Mouse (Mus musculus): ENCODE measurements around the gene H13.
A peak's percentile ranks its signal among the peaks of the same experiment; 100 is the strongest.

The H13 gene

DNA sequence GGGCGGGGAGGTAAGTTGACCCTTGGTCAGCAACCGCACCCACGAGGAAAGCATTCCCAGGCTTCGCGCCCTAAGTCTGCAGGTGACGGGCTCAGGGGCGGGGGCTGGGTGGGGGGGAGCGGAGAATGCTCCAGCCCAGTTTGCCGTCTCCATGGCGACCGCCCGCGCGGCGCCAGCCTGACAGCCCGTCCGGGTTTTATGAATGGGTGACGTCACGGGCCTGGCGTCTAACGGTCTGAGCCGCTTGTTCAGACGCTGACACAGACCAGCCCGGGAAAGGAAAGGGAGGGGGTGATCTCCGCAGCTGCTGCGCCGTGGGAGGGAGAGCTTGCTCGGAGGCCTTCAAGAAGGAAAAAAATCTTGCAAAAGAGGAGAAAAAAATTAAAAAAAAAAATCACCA lies 65.7 kb downstream of the H13 start:
- ATAC-seq (ENCODE audit: low TSS enrichment) = peak; percentile 91

DNA sequence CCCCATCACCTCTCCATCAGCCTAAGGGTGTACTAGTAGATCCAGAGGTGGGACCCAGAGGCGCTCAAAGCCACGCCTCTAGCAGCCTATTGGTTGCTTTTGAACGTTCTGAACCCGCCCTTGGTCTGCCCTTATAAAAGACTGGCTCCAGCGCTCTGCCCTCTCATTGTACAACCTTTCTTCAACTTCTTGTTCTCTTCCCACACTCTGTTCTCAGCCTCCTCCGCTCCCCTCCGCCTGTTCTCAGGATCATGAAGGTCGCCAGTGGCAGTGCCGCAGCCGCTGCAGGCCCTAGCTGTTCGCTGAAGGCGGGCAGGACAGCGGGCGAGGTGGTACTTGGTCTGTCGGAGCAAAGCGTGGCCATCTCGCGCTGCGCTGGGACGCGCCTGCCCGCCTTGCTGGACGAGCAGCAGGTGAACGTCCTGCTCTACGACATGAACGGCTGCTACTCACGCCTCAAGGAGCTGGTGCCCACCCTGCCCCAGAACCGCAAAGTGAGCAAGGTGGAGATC lies 66.9 kb downstream of the H13 start, which contains the start of gene Id1:
Gene Id1 (plus strand): TSS at position 162 of the 512 bp plus-strand sequence.
- ATAC-seq (ENCODE audit: low TSS enrichment) = peak; percentile 45; the same call in 1 of the 2 replicates

DNA sequence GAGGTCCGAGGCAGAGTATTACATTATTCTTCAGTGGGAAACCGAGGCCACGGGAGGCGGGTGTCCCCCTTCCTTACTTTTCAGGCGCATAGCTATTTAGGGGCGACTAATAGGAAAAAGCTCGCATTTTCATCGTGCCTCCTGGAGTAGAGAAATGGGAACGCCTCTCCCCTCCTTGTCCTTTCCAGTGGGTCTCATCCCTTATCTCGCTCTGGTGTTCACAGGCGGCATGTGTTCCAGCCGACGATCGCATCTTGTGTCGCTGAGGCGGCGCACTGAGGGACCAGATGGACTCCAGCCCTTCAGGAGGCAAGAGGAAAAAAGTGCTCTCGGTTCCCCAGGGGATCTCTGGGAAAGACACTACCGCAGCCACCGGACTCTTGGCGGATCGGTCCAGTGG lies 67.5 kb downstream of the H13 start:
- no peak for ATAC-seq (ENCODE audit: low TSS enrichment)

DNA sequence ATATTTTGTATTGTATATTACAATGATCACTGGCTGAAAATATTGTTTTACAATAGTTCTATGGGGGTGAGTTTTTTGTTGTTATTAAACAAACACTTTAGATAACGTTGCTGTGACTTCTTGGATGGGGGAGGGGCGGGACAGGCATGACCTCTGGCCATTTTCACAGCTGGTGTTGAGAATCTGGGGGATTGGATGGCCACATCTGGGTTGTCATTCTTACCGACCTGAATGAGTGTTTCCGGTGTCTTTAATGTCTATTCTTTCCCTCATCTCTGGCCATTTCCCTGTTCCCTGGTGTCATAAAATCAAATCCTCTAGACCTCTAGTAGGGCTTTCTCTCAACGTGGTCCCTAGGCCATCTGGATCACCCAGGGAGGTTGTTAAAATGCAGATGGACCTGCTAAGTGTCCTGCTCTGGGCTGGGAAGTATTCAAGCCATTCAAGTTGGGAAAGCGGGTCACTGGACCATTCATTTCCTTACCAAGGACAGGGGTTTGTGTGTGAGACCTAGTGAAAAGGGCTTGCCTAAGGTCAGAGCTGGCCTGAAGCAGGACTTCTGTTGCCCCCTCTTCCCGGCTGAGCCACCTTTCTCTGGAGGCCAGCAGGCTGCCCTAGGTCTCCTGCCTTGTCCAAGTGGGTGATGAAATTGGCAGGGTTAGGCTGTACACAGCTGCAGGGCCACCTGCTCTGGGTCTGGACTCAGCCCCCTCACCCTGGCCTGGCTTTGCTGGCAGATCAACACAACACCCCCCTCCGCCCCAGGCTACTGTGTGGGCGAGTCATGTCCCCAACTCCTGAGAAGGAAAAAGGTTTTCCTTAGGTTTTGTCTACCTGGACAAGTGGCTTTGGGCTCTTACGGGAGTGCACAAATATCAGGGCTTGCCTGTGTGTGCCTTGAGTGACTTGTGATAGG lies 68.3 kb downstream of the H13 start:
- no peak for ATAC-seq (ENCODE audit: low TSS enrichment)

DNA sequence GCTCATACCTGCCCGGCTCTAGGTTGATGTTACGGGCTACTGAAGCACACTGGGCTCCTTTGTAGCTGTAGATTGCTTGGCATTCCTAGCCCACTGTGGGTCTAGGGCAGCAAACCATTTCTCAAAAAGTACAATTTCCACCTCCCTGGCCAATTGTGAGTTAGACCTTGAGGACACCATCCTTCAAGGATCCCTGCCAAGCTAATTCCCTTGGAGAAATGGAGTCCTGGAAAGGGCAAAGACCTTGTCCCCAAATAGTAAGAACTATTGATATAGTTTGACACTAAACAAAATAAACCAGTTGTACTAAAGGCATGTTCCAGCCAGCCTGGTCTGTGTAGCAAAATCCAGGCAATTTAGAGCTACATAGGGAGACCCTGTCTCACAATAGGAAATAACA lies 69.1 kb downstream of the H13 start:
- no peak for ATAC-seq (ENCODE audit: low TSS enrichment)

DNA sequence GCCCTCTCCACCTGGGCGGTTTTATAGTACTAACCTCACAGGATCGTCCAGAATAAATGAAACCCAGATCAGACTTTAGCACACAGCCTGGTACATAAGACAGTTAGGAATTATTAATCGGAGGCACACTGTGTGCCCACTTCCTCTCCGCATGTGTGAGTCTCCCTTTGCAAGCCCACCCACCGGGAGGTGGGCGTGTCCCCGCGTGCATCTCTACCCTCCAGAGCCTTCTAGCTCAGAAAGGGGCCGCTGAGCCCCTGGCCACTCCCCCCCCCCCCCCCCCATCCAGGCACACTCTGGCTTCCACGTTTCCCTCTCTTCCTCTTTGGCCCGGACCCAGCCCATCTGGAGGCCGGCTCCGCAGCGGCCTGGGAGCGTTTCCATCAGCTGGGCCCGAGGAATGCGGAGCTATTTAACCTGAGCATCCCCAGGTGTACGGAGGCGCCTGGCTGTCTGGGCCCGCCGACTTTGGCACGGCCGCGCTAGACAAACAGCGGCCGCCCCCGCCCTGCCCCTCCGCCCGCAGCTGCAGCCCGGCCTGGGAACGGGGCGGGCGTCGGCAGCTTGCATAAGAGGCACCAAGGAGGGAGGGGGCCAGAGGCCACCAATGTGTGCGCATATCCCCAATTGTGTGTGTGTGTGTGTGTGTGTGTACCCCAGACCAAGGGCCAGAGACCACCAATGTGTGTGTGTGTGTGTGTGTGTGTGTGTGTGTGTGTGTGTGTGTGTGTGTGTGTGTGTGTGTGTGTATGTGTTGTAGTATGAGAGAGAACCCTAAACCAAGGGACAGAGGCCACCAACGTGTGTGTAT lies 70.0 kb downstream of the H13 start:
- ATAC-seq (ENCODE audit: low TSS enrichment) = no peak

DNA sequence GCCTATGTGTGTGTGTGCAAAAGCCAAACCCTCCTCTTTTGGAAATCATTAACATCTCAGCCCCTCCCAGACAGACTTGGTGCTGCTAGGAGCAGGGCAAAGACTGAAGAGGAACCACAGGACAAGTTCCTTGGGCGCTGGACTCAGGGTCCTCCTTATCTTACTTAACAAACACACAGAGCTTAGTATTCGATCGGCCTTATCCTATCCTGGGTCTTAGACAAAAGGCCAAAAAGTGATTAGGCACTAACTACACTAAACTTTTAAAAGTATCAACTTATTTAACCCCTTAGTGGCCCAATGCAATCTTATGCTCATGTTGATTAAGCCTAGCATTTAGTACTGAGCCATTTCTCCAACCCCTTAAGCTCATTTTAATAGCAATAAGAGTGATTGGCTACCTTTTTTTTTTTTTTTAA lies 70.6 kb downstream of the H13 start:
- ATAC-seq (ENCODE audit: low TSS enrichment) = no peak

DNA sequence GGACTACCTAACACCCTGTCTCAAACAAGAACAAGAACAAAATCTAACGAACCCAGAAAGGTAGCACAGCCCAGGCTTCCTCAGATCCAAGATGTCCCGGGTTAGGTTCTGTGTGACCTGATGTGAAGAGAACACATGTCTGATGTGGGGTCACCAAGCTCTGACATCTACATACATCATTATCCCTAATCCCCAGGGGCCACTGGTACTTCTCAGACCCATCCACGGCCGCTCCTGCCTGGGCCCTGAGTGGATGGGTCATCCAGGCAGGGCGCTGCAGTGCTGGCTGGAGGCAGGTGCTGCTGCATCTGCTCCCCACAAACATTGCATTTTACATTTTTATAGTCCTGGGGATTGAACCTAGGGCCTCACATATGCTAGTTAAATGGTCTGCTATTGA lies 71.2 kb downstream of the H13 start:
- no peak for ATAC-seq (ENCODE audit: low TSS enrichment)

DNA sequence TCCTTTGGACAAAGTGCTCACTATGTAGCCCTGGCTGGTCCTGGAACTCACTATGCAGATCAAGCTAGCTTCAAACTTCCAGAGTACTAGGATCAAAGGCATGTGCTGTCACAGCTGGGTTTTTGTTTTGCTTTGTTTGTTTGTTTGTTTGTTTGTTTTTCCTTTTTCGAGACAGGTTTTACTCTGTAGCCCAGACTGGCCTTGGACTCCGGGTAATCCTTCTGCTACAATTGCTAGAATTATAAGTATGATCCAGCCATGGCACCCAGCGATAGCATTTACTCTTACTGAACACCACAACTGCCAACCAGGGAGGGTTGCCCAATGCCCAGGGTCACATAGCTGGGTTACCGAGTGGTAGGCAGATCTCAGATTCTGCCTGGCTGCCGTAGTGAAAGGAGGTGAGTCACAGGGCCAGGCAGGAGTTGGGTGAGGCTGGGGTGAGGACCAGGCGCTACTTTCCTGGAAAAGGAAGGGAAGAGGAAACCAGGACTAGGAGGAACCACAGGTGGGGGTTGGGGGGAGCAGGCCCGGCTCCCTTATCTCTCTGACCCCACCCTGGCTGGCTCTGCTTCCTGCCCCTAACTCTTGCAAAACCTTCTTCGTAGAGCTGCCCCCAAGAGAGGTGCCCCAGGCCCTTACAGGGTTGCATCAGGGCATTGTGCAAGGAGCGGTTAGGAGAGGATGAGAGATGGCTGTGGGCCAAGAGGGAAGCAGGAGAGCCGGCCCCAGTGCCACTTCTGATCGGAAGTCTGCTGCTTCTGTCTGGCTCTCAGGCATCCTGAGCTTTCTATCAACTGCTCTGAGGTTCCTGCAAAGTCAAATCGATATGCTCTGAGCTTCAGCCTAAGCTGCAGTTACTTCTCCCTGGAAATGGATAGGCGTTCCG lies 72.1 kb downstream of the H13 start:
- ATAC-seq (ENCODE audit: low TSS enrichment) = no peak

DNA sequence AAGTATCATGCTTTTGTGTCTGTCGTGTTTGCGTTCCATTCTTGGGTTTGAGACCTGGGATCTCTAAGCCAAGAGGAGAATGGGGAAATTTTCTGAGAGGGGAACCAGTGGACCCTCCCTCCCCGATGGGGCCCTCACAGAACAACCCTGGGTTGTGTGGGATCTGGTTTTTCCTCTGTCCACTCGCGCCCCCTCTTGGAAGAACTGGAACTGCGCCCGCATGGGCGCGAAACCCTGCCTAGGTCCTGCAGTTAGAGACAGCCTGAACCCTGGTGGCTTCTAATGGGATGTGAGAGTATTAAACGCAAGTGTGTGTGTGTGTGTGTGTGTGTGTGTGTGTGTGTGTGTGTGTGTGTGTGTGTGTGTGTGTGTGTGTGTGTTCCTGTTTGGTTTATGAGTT lies 73.2 kb downstream of the H13 start:
- ATAC-seq (ENCODE audit: low TSS enrichment) = no peak

DNA sequence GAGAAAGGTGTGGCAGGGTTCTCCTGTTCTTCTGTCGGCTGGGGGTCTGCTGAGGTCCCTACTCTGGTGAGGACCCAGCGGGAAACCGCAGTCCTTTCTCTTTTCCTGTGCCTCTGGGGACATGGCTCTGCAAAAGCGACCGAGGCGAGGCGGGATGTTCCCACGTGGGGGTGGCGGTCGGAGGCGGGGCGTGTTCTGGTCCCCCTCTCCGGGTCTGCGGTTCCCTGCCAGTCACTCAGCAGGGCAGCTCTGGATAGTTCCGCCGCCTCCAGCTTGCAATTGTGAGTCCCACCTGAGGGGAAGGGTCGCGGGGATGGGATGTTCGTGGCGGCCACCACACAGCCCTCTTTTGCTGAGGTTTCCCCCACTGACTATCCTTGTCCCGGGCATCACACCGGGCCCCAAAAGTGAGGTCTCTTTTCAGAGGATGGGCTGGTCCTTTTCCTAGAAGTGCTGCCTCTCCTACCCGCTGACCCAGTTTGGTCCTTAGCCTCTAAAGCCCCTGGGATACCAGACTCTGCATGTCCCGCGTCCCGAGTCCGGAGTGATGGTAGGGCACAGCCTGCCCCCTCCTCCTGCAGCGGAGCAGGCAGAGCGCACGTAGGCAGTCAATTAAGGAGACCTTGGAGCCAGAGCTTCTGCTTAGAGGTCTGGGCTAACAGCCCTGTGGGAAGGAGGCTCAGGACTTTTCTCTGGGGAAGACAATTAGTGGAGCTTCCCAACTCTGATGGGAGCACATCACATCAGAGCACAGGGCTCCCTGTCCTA lies 84.9 kb downstream of the H13 start, which contains the start of gene Cox4i2:
Gene Cox4i2 (plus strand): TSS at position 230 of the 768 bp plus-strand sequence.
- ATAC-seq (ENCODE audit: low TSS enrichment) = no peak

DNA sequence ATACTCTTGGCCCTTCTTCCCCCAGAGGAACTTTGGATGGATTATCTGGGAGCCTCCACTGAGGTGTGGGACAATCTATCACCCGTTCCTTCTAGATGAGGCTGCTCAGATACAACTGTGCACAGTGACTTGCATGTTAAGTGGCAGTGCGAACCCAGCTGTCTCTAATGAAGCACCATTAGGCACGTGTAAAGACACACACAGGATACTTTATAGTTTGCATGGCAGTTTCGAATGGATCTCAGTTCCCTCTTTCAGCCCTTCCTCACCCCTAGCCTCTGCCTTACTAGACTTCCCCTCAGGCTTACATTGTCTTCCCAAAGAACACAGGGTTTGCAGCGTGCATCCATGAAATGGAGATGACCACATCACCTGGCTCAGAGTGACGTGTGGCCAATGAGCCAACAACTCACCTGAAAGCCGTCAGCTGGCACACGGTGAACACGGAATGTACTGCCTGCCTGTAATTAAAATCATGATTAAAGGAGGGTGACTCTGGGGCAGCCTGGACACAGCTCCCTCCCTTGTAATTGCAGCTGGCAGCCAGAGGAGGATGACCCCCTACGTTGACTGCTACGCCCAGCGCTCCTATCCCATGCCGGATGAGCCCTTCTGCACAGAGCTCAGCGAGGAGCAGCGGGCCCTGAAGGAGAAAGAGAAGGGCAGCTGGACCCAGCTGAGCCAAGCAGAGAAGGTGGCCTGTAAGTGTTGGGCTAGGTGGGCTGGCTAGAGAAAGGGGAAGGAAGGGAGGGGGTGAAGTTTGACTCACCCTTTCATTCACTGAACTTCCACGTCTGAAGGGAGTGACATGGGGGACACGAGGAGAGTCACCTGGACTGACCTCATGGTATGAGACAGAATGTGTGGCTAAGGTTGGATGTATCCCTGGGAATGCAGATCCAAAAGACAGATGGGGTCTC lies 87.5 kb downstream of the H13 start:
- no peak for ATAC-seq (ENCODE audit: low TSS enrichment)

DNA sequence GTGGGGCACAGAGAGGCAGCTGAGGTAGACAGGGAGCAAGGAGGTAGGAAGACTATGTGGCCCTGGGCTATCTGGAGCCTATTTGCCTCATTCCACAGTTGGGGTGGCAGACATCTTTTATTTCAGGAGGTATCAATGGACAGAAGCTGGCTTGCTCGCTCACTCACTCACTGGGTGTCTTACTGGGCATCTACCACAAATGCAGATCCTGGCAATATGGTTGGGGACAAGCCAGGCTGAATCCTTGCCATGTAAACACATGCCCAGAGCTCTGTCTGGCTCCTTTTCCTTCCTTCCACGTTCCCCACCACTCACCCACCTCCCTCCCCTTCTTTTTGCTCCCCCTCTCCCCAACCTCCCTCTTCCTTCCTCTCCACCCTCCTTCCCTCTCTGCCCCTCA lies 88.2 kb downstream of the H13 start:
- no peak for ATAC-seq (ENCODE audit: low TSS enrichment)

All from frontal cortex, adult (tissue).